Mouse (Mus musculus) intestine, embryonic 15.5 days (tissue): Measurements from ENCODE around the gene Exoc3l. TPM values are rescaled to one million over a fixed set of nuclear protein-coding genes. Genes with fewer than 3 reads are reported as not detected.

Source experiments
- ATAC-seq: fragments of 200-750 bp; cut with Nextera tagmentation; 2 replicates; pipeline ENCODE4 v1.8.0; 2017; ENCODE audit warnings: moderate TSS enrichment, moderate library complexity
- H3K27ac ChIP-seq: fragments of 300-500 bp; sonication (generic); 2 replicates; pipeline ENCODE4 v1.5.1; 2015; ENCODE audit warnings: mild to moderate bottlenecking, inconsistent platforms
- H3K27me3 ChIP-seq: fragments of 300-500 bp; sonication (generic); replicated peaks from 2 replicates; pipeline ENCODE4 v1.6.1; 2015; ENCODE audit warnings: inconsistent platforms
- H3K36me3 ChIP-seq: fragments of 300-500 bp; sonication (generic); 2 replicates; pipeline ENCODE4 v1.6.1; 2015; ENCODE audit warnings: inconsistent platforms
- H3K4me1 ChIP-seq: fragments of 300-500 bp; sonication (generic); replicated peaks from 2 replicates; pipeline ENCODE4 v1.6.1; 2015; ENCODE audit warnings: inconsistent platforms
- H3K4me2 ChIP-seq: fragments of 300-500 bp; sonication (generic); replicated peaks from 2 replicates; pipeline ENCODE4 v1.6.1; 2015; ENCODE audit warnings: mild to moderate bottlenecking, inconsistent platforms
- H3K4me3 ChIP-seq: fragments of 300-500 bp; sonication (generic); replicated peaks from 2 replicates; pipeline ENCODE4 v1.5.1; 2015; ENCODE audit warnings: inconsistent platforms
- H3K9ac ChIP-seq: fragments of 300-500 bp; sonication (generic); 2 replicates; pipeline ENCODE4 v1.6.1; 2015; ENCODE audit warnings: inconsistent platforms
- H3K9me3 ChIP-seq: fragments of 300-500 bp; sonication (generic); 2 replicates; pipeline ENCODE4 v1.6.1; 2016; ENCODE audit warnings: inconsistent platforms
- WGBS: fragments of 180-500 bp; shearing (Covaris S2); methylation state at CpG from one replicate; pipeline ENCODE4 v1.1.7; 2015; 5-methylcytosine and 5-hydroxymethylcytosine counted together
- polyA plus RNA-seq: library from polyadenylated mRNA; unstranded; fragments of >200 nt; fragmentation: Nextera tagmentation; extraction: Ambion mirVana; gene quantifications from 2 replicates; pipeline ENCODE4 v1.2.1, GENCODE M21; 2015

The Exoc3l gene
- polyA plus RNA-seq, 1 experiment from 2014 or later: 8.7 TPM

DNA sequence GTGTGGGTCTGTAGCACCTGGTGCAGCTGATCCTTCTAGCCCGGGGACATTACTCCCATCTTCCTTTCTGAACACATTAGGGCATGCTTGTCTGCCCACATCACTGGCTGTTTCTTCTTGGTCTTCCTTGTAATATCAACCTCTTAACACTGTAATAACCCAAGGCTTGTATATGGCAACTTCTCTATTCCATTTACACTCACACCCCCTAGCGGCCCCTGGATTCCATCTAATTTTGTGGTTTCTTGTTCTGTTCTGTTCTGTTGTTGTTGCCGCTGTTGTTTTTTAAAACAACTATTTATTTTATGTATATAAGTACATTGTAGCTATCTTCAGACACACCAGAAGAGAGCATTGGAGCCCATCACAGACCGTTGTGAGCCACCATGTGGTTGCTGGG lies 9.0 kb downstream of the Exoc3l start:
- peaks cover 11% of the 10 kb centered on the region for H3K4me1 ChIP-seq
- 83% methylated on average over 4 of the region's 4 CpGs for WGBS
- H3K4me2 ChIP-seq: no peak overlapping the region
- no peak overlapping the region for H3K27ac ChIP-seq
- H3K36me3 ChIP-seq: no peaks in the 10 kb centered on the region
- H3K4me3 ChIP-seq: no peak overlapping the region
- peaks cover 11% of the 10 kb centered on the region for H3K27me3 ChIP-seq
- H3K9ac ChIP-seq: no peak overlapping the region
- ATAC-seq: no peak
- H3K9me3 ChIP-seq: no peaks in the 10 kb centered on the region

DNA sequence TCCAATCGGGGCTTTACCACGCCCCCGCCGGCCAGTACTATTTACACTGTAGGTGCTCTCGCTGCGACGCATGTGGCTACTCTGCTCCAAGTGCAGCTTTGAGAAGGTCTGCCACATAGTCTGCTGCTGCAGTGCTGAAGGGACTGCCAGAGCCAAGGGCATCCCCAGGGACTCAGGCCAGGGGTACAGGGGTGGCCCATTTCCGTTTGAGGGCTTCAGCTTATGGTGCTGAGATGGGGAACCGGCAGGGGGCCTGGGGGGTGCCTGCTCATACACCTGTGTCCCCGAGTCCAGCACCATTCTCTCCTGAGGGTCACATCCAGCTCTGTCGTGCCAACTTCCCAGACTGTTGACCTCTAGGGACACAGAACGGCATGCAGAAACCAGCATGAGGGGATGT lies 10.4 kb downstream of the Exoc3l start:
- H3K9ac ChIP-seq: no peak overlapping the region
- no peak for ATAC-seq
- H3K27me3 ChIP-seq: peaks cover 7% of the 10 kb centered on the region
- H3K9me3 ChIP-seq: no peaks in the 10 kb centered on the region
- H3K4me3 ChIP-seq: no peak overlapping the region
- no peaks in the 10 kb centered on the region for H3K36me3 ChIP-seq
- no peak overlapping the region for H3K4me2 ChIP-seq
- H3K4me1 ChIP-seq: peaks cover 7% of the 10 kb centered on the region
- no peak overlapping the region for H3K27ac ChIP-seq
- 54% methylated on average over 12 of the region's 12 CpGs for WGBS

DNA sequence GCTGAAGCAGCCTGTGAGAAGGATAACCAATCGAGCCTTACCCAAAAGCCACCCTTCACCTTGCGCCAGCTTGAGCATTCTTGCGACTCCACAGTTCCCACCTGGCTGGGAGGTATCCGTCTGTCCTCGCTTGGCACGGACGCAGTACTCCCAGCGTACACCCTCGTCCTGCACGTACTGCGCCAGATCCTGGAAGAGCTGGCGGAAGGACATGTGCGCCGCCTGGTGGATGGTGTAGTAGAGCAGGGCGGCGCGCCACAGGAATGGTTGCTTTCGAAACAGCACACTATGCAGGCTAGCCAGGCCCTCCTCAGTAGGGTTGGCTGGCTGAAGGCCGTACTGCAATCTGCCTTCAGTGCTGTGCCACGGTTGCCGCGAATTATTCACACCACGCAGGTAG lies 12.8 kb downstream of the Exoc3l start:
- Histone ChIP-seq H3K27me3 (peaks cover 20% of the 10 kb centered on the region), H3K4me2 (no peak overlapping the region), H3K9ac (no peak overlapping the region), H3K27ac (no peak overlapping the region), H3K9me3 (no peaks in the 10 kb centered on the region), H3K36me3 (no peaks in the 10 kb centered on the region), H3K4me1 (peaks cover 10% of the 10 kb centered on the region), H3K4me3 (no peak overlapping the region)
- WGBS: 33% methylated on average over 23 of the region's 23 CpGs
- ATAC-seq: peak; percentile 80

- 87% methylated on average over 4 of the region's 4 CpGs for WGBS
Observed at GRCm38 (mm10) chr8:105282239-105282638, 13.7 kb downstream of the Exoc3l start.

DNA sequence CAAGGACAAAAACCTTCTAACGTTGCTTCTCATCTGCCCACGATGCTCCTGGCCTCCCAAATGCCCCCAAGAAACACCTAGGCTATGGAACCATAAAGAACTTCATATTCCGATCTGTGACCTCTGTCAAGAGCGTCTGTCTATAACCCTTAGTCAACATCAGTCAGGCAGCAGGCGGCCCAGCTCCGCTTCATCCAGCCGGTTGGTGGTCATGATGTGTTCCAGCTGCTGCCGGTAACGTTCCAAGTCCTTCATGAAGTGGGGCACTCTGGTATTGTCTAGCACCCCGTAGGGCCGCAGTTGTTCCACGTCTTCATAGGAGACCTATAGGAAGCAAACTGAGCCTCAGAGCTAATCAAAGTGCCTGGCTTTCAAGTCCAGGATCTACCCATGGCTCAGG lies 14.1 kb downstream of the Exoc3l start:
- Histone ChIP-seq H3K27ac (no peak overlapping the region), H3K4me3 (no peak overlapping the region), H3K9me3 (no peaks in the 10 kb centered on the region), H3K4me2 (no peak overlapping the region), H3K4me1 (peaks cover 10% of the 10 kb centered on the region), H3K9ac (no peak overlapping the region), H3K36me3 (no peaks in the 10 kb centered on the region), H3K27me3 (peaks cover 32% of the 10 kb centered on the region)
- ATAC-seq: no peak
- 91% methylated on average over 12 of the region's 12 CpGs for WGBS

More at GRCm38 (mm10) chr8:105282239-105282638, 13.7 kb downstream of the Exoc3l start:
- Histone ChIP-seq H3K4me2 (no peak overlapping the region), H3K27ac (no peak overlapping the region), H3K9ac (no peak overlapping the region), H3K27me3 (peaks cover 28% of the 10 kb centered on the region), H3K4me3 (no peak overlapping the region), H3K4me1 (peaks cover 10% of the 10 kb centered on the region), H3K36me3 (no peaks in the 10 kb centered on the region), H3K9me3 (no peaks in the 10 kb centered on the region)
- no peak for ATAC-seq

GRCm38 (mm10) chr8:105280567-105280966 lies 15.3 kb downstream of the Exoc3l start:
- H3K27me3 ChIP-seq: peaks cover 43% of the 10 kb centered on the region
- H3K4me1 ChIP-seq: peaks cover 19% of the 10 kb centered on the region
- no peaks in the 10 kb centered on the region for H3K36me3 ChIP-seq
- no peak for ATAC-seq
- no peak overlapping the region for H3K9ac ChIP-seq
- H3K4me2 ChIP-seq: no peak overlapping the region
- 72% methylated on average over 3 of the region's 3 CpGs for WGBS
- H3K4me3 ChIP-seq: no peak overlapping the region
- no peak overlapping the region for H3K27ac ChIP-seq
- no peaks in the 10 kb centered on the region for H3K9me3 ChIP-seq

- no peaks in the 10 kb centered on the region for H3K9me3 ChIP-seq
- peak overlapping the region; percentile 15 for H3K4me3 ChIP-seq
- peak; percentile 63 for ATAC-seq
- H3K4me2 ChIP-seq: peak overlapping the region; percentile 63
- peaks cover 59% of the 10 kb centered on the region for H3K27me3 ChIP-seq
- H3K36me3 ChIP-seq: no peaks in the 10 kb centered on the region
- no peak overlapping the region for H3K27ac ChIP-seq
- no peak overlapping the region for H3K9ac ChIP-seq
- H3K4me1 ChIP-seq: peaks cover 22% of the 10 kb centered on the region
- 3% methylated on average over 28 of the region's 28 CpGs for WGBS
Observed at GRCm38 (mm10) chr8:105278911-105279334, 17.0 kb downstream of the Exoc3l start.

GRCm38 (mm10) chr8:105276292-105277120 lies 19.4 kb downstream of the Exoc3l start:
- Histone ChIP-seq H3K9ac (peak overlapping the region; percentile 38), H3K27me3 (peaks cover 76% of the 10 kb centered on the region)
- peak; percentile 67 for ATAC-seq

DNA sequence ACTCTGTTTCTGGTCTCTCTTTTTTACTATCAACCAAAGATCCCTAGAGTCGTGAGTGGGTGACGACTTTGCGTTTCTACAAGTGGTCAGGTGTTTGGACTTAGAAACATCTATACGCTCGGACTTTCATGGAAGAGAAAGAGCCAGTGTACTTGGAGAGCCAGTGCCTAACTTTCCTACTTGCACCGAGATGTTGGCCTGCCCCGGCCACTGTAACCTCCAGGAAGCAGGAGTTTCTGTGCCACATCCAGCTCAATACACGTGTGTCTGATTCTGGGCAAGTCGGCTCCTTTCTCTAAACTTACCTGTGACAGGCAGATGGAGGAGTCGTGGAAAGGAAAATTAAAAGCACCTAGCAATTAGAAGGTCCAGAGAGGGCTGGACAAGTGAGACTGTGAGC lies 20.1 kb downstream of the Exoc3l start, which contains the start of gene Nol3:
Gene Nol3, plus strand, starts transcription at position 301 of the 400 bp plus-strand sequence.
- 5% methylated on average over 10 of the region's 10 CpGs for WGBS

More at GRCm38 (mm10) chr8:105276292-105277120, 19.4 kb downstream of the Exoc3l start:
- Histone ChIP-seq H3K4me2 (peak overlapping the region; percentile 84), H3K27ac (no peak overlapping the region), H3K4me3 (peak overlapping the region; percentile 43), H3K9me3 (no peaks in the 10 kb centered on the region), H3K36me3 (no peaks in the 10 kb centered on the region), H3K4me1 (peaks cover 22% of the 10 kb centered on the region)
- WGBS: 3% methylated on average over 30 of the region's 30 CpGs

GRCm38 (mm10) chr8:105275387-105275786 lies 20.5 kb downstream of the Exoc3l start:
- Histone ChIP-seq H3K4me1 (peaks cover 29% of the 10 kb centered on the region), H3K9me3 (no peaks in the 10 kb centered on the region), H3K27me3 (peaks cover 87% of the 10 kb centered on the region), H3K4me2 (peak overlapping the region; percentile 84), H3K27ac (no peak overlapping the region), H3K4me3 (peak overlapping the region; percentile 43; the same call in 1 of the 2 replicates), H3K9ac (no peak overlapping the region), H3K36me3 (no peaks in the 10 kb centered on the region)
- ATAC-seq: no peak
- 10% methylated on average over 11 of the region's 11 CpGs for WGBS

More for the DNA sequence above, 20.1 kb downstream of the Exoc3l start, which contains the start of gene Nol3:
- Histone ChIP-seq H3K4me1 (peaks cover 24% of the 10 kb centered on the region), H3K27ac (no peak within 1 kb of the TSS), H3K9me3 (no peaks in the 10 kb centered on the region), H3K36me3 (no peaks in the 10 kb centered on the region), H3K4me2 (peak within 1 kb of the TSS; percentile 84), H3K9ac (peak within 1 kb of the TSS; percentile 38), H3K4me3 (peak within 1 kb of the TSS; percentile 43), H3K27me3 (peaks cover 83% of the 10 kb centered on the region)
- ATAC-seq: no peak; the same call in 1 of the 2 replicates

DNA sequence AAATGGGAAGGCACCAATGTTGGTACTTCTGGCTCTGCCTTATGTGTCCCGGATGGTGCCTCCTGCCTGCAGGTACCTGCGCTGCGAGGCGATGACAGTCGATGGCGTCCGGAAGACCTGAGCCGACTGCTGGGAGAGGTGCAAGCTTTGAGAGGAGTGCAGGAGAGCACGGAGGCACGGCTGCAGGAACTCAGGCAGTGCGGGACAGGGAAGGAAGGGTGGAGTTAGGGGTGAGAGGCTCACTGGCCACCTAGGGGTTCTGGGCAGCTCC lies 25.1 kb downstream of the Exoc3l start:
- under 1% methylated on average over 11 of the region's 11 CpGs for WGBS
- Histone ChIP-seq H3K4me1 (peaks cover 36% of the 10 kb centered on the region), H3K27me3 (peaks cover 82% of the 10 kb centered on the region), H3K4me3 (0 out of 2 replicates have a peak overlapping the region, but pooled peaks have one; percentile 6), H3K27ac (no peak overlapping the region), H3K9ac (no peak overlapping the region), H3K36me3 (no peaks in the 10 kb centered on the region), H3K9me3 (no peaks in the 10 kb centered on the region), H3K4me2 (peak overlapping the region; percentile 31)
- no peak for ATAC-seq

DNA sequence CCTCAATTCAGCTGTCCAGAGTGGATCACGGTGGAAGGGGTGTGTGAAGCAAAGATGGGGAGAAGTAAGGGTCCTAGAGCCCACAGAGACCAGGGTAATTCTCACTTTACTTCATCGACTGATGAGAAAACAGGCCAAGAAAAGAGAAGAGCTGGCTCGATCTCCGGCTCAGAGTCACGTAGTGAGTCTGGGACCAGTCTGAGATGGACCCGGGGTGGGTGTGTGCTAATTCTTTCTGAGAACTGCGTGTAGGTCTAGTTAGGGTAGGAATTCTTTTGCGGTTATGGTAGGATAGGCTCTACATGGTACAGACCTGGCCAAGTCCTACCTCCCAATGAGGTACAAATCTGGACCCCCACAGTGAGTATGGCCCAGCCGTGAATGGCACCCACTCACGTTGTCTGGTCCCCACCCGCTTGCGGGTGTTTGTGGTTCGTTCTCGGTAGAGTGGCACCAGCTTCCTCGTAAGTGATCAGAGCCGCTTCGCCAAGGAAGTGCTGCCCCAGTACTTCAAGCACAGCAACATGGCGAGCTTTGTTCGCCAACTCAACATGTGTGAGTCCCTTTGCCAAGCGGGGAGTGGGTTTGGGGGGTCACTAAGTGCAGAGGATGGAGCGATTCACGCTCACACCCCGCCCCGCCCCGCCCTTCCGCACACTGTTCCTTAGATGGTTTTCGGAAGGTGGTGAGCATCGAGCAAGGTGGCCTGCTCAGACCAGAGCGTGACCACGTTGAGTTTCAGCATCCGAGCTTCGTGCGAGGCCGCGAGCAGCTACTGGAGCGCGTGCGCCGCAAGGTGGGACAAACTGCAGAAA lies 25.6 kb downstream of the Exoc3l start:
- Histone ChIP-seq H3K36me3 (no peaks in the 10 kb centered on the region), H3K27me3 (peaks cover 77% of the 10 kb centered on the region), H3K4me1 (peaks cover 31% of the 10 kb centered on the region), H3K4me3 (peak overlapping the region; percentile 41), H3K4me2 (peak overlapping the region; percentile 90), H3K9me3 (no peaks in the 10 kb centered on the region), H3K9ac (peak overlapping the region; percentile 40), H3K27ac (no peak overlapping the region)
- no peak for ATAC-seq
- WGBS: 4% methylated on average over 39 of the region's 39 CpGs
